Mouse (Mus musculus): ENCODE data around the gene Zbtb20. TPM values are rescaled to one million over a fixed set of nuclear protein-coding genes. Genes with fewer than 3 reads are reported as not detected.

Zbtb20 gene
- total and polyA plus RNA-seq, 2 experiments from 2014 or later, result 19.8 to 45.8 TPM

GRCm38 (mm10) chr16:43565872-43566271 lies 690.2 kb downstream of the Zbtb20 start:
- DNase-seq (ENCODE audit: low spot score) (no peak), ATAC-seq (ENCODE audit: insufficient read depth, low read depth) (no peak)
- Histone ChIP-seq H3K9ac (replicated peaks; ENCODE audit: low read depth, low read length) (no peak overlapping the region), H3K27me3 (ENCODE audit: control insufficient read depth, insufficient read depth, low read length) (no peaks in the 10 kb centered on the region), H3K4me1 (ENCODE audit: control insufficient read depth, insufficient read depth) (no peaks in the 10 kb centered on the region), H3K36me3 (replicated peaks; ENCODE audit: control insufficient read depth, insufficient read depth, low read length) (peaks cover 6% of the 10 kb centered on the region; the same call in 1 of the 2 replicates), H3K27ac (ENCODE audit: low read depth) (no peak overlapping the region), H3K4me2 (ENCODE audit: low read depth, low read length) (no peak overlapping the region), H3K9me3 (replicated peaks; ENCODE audit: control insufficient read depth, low read length) (no peaks in the 10 kb centered on the region), H3K4me3 (ENCODE audit: low read depth, low read length) (no peak overlapping the region)
- TF ChIP-seq EP300 (IDR thresholded peaks at IDR 0.05; ENCODE audit: low read depth), result no peak
- TF ChIP-seq CTCF (IDR thresholded peaks at IDR 0.05; ENCODE audit: low read depth), result no peak
- 78% methylated on average over 4 of the region's 4 CpGs for WGBS

GRCm38 (mm10) chr16:43566511-43566910 lies 690.8 kb downstream of the Zbtb20 start:
- ATAC-seq (ENCODE audit: insufficient read depth, low read depth) (no peak), DNase-seq (ENCODE audit: low spot score) (no peak)
- H3K4me2 ChIP-seq (ENCODE audit: low read depth, low read length), result no peak overlapping the region
- no peak overlapping the region for H3K4me3 ChIP-seq (ENCODE audit: low read depth, low read length)
- no peaks in the 10 kb centered on the region for H3K27me3 ChIP-seq (ENCODE audit: control insufficient read depth, insufficient read depth, low read length)
- no peak overlapping the region for H3K9ac ChIP-seq (replicated peaks; ENCODE audit: low read depth, low read length)
- 54% methylated on average over 1 of the region's 1 CpGs for WGBS
- peaks cover 9% of the 10 kb centered on the region; the same call in 1 of the 2 replicates for H3K36me3 ChIP-seq (replicated peaks; ENCODE audit: control insufficient read depth, insufficient read depth, low read length)
- no peaks in the 10 kb centered on the region for H3K9me3 ChIP-seq (replicated peaks; ENCODE audit: control insufficient read depth, low read length)
- no peak overlapping the region for H3K27ac ChIP-seq (ENCODE audit: low read depth)
- TF ChIP-seq CTCF (IDR thresholded peaks at IDR 0.05; ENCODE audit: low read depth), result no peak
- TF ChIP-seq EP300 (IDR thresholded peaks at IDR 0.05; ENCODE audit: low read depth), result no peak
- no peaks in the 10 kb centered on the region for H3K4me1 ChIP-seq (ENCODE audit: control insufficient read depth, insufficient read depth)

DNA sequence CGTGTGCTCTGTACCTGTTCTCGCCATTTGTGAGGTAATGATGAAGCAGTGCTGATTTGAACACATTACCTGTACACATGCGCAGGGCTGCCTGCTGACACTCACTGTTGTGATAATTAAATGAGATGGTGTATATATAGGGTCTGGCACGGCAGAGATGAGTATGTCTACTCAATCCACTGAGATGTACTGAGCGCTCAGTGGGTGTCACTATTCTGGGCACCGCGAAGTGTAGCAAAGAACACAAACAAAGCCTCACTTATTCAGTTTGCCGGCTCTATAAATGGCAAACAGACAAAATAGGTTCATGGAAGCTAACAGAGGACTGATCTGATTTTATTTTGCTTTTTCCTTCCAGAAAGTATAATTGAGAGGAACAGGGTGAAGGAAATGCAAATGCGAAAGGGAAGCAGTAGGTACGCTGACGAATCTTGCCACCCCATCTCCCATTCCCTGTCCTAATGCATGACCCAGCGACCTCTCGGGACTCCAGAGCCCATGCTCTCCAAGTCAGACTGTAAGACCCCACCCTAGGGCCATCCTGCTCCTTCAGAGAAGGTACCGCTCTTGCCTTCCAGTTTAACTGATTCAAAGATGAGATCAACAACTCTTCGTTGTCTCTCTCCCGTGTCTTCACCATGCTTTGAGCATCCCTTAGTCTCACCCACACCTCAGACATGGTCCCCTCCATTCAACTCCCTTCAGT lies 695.8 kb downstream of the Zbtb20 start:
- peaks cover 12% of the 10 kb centered on the region; the same call in 1 of the 2 replicates for H3K36me3 ChIP-seq (replicated peaks; ENCODE audit: control insufficient read depth, insufficient read depth, low read length)
- H3K27ac ChIP-seq (ENCODE audit: low read depth), result peak overlapping the region; percentile 62; the same call in 1 of the 2 replicates
- no peaks in the 10 kb centered on the region for H3K27me3 ChIP-seq (ENCODE audit: control insufficient read depth, insufficient read depth, low read length)
- TF ChIP-seq EP300 (IDR thresholded peaks at IDR 0.05; ENCODE audit: low read depth) (no peak), CTCF (IDR thresholded peaks at IDR 0.05; ENCODE audit: low read depth) (no peak)
- 90% methylated on average over 16 of the region's 16 CpGs for WGBS
- DNase-seq (ENCODE audit: low spot score) (no peak), ATAC-seq (ENCODE audit: insufficient read depth, low read depth) (no peak)
- H3K4me1 ChIP-seq (ENCODE audit: control insufficient read depth, insufficient read depth), result peaks cover 14% of the 10 kb centered on the region; the same call in 1 of the 2 replicates
- H3K9ac ChIP-seq (replicated peaks; ENCODE audit: low read depth, low read length), result no peak overlapping the region
- no peak overlapping the region for H3K4me2 ChIP-seq (ENCODE audit: low read depth, low read length)
- no peak overlapping the region for H3K4me3 ChIP-seq (ENCODE audit: low read depth, low read length)
- H3K9me3 ChIP-seq (replicated peaks; ENCODE audit: control insufficient read depth, low read length), result no peaks in the 10 kb centered on the region

DNA sequence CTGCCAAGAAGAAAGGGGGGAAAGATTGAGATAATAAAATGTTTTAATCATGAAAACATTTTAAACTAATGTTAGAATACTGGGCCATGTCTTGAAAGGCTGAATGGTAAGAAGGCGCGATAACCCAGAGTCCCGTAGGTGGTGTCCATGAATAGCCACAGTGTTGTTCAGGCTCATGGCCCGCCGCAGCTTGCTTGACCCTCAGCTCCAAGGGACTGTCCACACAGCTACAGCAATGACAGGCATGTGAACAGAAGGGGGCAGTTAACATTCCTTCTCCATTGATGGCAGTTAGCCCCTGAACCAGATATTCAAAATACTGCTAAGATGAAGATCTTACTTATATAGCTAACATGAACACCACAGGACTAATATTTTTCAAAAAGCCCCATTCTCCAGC lies 696.5 kb downstream of the Zbtb20 start:
- H3K27ac ChIP-seq (ENCODE audit: low read depth), result peak overlapping the region; percentile 62
- H3K9ac ChIP-seq (replicated peaks; ENCODE audit: low read depth, low read length), result no peak overlapping the region
- H3K9me3 ChIP-seq (replicated peaks; ENCODE audit: control insufficient read depth, low read length), result no peaks in the 10 kb centered on the region
- peaks cover 12% of the 10 kb centered on the region; the same call in 1 of the 2 replicates for H3K36me3 ChIP-seq (replicated peaks; ENCODE audit: control insufficient read depth, insufficient read depth, low read length)
- H3K4me3 ChIP-seq (ENCODE audit: low read depth, low read length), result no peak overlapping the region
- no peak for DNase-seq (ENCODE audit: low spot score)
- WGBS, result 65% methylated on average over 5 of the region's 5 CpGs
- H3K4me2 ChIP-seq (ENCODE audit: low read depth, low read length), result no peak overlapping the region
- H3K27me3 ChIP-seq (ENCODE audit: control insufficient read depth, insufficient read depth, low read length), result no peaks in the 10 kb centered on the region
- no peak for ATAC-seq (ENCODE audit: insufficient read depth, low read depth)
- TF ChIP-seq CTCF (IDR thresholded peaks at IDR 0.05; ENCODE audit: low read depth), result no peak
- TF ChIP-seq EP300 (IDR thresholded peaks at IDR 0.05; ENCODE audit: low read depth), result no peak
- peaks cover 21% of the 10 kb centered on the region for H3K4me1 ChIP-seq (ENCODE audit: control insufficient read depth, insufficient read depth)

DNA sequence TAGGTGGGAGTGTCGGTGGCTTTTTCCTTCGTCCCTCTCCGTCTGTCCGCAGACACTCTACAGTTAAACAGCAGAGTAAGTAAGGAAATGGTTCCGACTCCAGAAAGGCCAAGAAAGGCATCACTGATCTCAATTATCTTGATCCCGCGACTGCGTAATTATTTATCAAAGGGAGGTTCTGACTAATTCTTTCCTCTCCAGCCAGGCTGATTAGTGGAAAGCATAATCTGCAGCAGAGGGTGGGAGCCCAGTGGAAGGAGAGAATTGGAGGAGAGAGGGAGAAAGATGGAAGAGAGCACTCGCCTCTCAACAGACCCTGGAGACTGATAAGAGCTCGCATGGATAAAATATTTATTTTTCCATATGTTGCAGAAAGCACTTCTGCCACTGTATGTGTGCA lies 697.1 kb downstream of the Zbtb20 start:
- no peak overlapping the region for H3K4me3 ChIP-seq (ENCODE audit: low read depth, low read length)
- no peak overlapping the region for H3K4me2 ChIP-seq (ENCODE audit: low read depth, low read length)
- H3K9me3 ChIP-seq (replicated peaks; ENCODE audit: control insufficient read depth, low read length), result no peaks in the 10 kb centered on the region
- H3K4me1 ChIP-seq (ENCODE audit: control insufficient read depth, insufficient read depth), result peaks cover 26% of the 10 kb centered on the region
- WGBS, result 64% methylated on average over 10 of the region's 10 CpGs
- H3K27me3 ChIP-seq (ENCODE audit: control insufficient read depth, insufficient read depth, low read length), result no peaks in the 10 kb centered on the region
- no peak for DNase-seq (ENCODE audit: low spot score)
- H3K27ac ChIP-seq (ENCODE audit: low read depth), result peak overlapping the region; percentile 62
- TF ChIP-seq EP300 (IDR thresholded peaks at IDR 0.05; ENCODE audit: low read depth), result no peak
- TF ChIP-seq CTCF (IDR thresholded peaks at IDR 0.05; ENCODE audit: low read depth), result no peak
- peaks cover 12% of the 10 kb centered on the region; the same call in 1 of the 2 replicates for H3K36me3 ChIP-seq (replicated peaks; ENCODE audit: control insufficient read depth, insufficient read depth, low read length)
- no peak for ATAC-seq (ENCODE audit: insufficient read depth, low read depth)
- H3K9ac ChIP-seq (replicated peaks; ENCODE audit: low read depth, low read length), result no peak overlapping the region

All from heart, postnatal 0 days (tissue).